Mouse (Mus musculus) embryonic fibroblast, embryonic 13.5 days (primary cell): Measurements from ENCODE around the gene Nsg1. TPM values are rescaled to one million over a fixed set of nuclear protein-coding genes. Genes with fewer than 3 reads are reported as not detected.

ENCODE experiments used
- H3K27ac ChIP-seq: 2 replicates; pipeline ENCODE4 v1.5.1; 2012; ENCODE audit warnings: low read length, control low read depth, inconsistent platforms; ENCODE audit not compliant: insufficient read depth
- H3K4me1 ChIP-seq: 2 replicates; pipeline ENCODE4 v1.6.1; 2011; ENCODE audit warnings: low read length; ENCODE audit not compliant: control insufficient read depth, insufficient read depth
- H3K4me3 ChIP-seq: 2 replicates; pipeline ENCODE4 v1.5.1; 2011; ENCODE audit warnings: mild to moderate bottlenecking, control low read depth, low read length; ENCODE audit not compliant: insufficient read depth
- CTCF ChIP-seq: IDR thresholded peaks from 2 replicates; pipeline ENCODE4 v1.5.1; 2011; ENCODE audit warnings: mild to moderate bottlenecking, control low read depth, low read length, moderate library complexity, borderline replicate concordance; ENCODE audit not compliant: insufficient read depth
- POLR2A ChIP-seq: IDR thresholded peaks from 2 replicates; pipeline ENCODE4 v1.6.1; 2011; ENCODE audit warnings: low read depth, mild to moderate bottlenecking, control low read depth, low read length, moderate library complexity
- polyA plus RNA-seq: library from polyadenylated mRNA; stranded (reverse); fragments of >200 nt; gene quantifications from 2 replicates; pipeline ENCODE4 v1.2.4, GENCODE M21; 2011; ENCODE audit warnings: low read depth; ENCODE audit not compliant: missing spikeins, insufficient read length

The Nsg1 gene
- polyA plus RNA-seq, 1 experiment = 69.4 TPM

DNA sequence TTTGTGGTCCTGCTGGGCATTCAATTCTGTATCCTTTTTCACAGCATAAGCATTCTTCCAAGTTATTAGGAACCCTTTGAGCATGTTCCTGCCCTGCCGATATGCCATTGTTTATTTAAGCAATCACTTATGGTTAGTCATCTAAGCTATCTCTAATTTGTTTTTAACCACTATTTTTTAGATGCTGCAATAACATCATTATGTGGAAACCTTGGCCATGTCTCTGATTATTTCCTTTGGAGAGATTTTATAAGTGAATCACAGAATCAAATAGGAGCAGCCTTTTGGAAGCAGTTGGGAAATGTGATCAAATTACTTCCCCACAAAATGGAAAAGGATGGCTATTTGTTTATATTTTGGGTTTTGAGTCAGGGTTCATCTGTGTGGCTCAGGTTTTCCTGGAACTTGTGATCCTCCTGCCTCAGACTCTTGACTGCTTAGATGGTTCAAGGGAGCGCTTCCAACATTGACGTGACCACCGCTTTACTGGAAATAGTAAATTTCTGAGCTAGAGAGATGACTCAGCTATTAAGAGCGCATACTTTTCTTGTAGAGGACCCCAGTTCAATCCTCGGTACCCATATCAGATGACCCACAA lies 25.1 kb upstream of the Nsg1 start:
- peaks cover 2% of the 10 kb centered on the region; the same call in 1 of the 2 replicates for H3K4me1 ChIP-seq
- H3K27ac ChIP-seq = no peak overlapping the region
- H3K4me3 ChIP-seq = no peak overlapping the region
- no peak for TF ChIP-seq CTCF
- TF ChIP-seq POLR2A = no peak

DNA sequence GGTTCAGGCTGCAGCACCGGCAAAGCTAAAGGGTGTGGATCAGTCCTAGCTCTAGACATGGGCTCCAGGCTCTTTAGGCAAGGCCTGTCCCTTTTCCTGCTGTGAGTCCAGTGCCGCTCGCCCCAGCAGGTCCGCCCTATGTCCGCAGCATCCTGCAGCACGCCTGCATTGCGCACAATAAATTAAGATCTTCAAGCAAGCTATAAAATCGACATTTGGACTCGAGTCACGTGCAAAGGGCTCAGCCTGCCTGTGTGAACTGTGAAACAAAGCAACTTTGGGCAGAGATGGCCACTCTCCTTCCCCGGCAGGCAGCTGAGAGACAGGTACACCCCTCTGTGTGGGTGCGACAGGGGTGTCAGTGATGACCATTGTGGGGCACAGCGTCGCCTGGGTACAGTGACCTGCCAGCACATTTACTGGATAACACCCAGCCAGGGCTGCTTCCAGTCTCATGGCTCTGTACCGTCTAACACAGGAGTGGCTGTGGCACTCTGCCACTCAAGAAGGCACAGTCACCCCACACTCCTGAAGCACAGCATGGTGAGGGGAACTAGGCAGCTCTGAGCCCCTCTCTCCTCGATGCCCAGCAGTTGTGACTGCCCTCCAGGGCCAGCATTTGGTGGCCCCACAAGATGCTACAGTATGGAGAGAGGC lies 14.7 kb upstream of the Nsg1 start:
- H3K27ac ChIP-seq = no peak overlapping the region
- H3K4me1 ChIP-seq = no peaks in the 10 kb centered on the region
- H3K4me3 ChIP-seq = no peak overlapping the region
- TF ChIP-seq CTCF (no peak), POLR2A (no peak)

DNA sequence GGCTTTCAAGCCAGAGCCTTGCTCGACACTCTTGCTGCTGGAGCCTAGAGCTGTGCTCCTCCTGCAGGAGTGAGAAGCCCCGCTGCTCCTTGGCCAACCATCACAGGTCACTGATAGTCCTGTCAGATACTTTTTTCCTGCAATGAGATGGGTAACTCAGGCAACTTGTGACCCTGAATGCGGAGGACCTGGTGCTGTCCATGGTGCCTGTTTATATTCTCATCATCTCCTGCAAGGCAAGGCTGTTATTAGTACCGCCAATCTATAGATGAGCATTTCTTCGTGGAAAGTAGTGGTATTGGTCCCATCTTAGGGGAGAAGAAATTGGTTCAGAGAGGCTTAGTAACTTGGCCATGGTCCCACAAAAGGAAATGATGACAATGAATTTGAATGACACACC lies 14.1 kb upstream of the Nsg1 start:
- H3K4me3 ChIP-seq = no peak overlapping the region
- H3K27ac ChIP-seq = no peak overlapping the region
- no peaks in the 10 kb centered on the region for H3K4me1 ChIP-seq
- TF ChIP-seq POLR2A (no peak), CTCF (no peak)

DNA sequence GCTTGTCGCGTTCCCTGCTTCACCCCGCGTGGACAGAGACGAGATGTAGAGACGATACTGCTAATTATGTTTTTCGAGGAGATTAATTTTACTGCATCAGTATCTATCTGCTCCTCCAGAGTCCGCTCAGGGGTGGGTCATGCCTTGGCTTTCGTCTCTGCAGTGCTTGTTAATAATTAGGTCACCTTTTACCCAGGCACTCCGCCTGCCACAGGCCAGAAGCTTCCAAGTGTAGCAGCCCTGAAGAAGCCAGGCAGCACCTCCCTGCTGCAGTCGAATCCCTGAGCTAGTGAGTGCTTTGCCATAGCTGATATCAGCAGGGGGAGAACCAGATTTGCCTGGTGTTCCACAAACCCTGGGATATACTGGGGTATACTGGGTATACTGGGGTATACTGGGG lies 8.8 kb upstream of the Nsg1 start:
- TF ChIP-seq POLR2A (no peak), CTCF (no peak)
- Histone ChIP-seq H3K27ac (no peak overlapping the region), H3K4me3 (no peak overlapping the region), H3K4me1 (no peaks in the 10 kb centered on the region)

DNA sequence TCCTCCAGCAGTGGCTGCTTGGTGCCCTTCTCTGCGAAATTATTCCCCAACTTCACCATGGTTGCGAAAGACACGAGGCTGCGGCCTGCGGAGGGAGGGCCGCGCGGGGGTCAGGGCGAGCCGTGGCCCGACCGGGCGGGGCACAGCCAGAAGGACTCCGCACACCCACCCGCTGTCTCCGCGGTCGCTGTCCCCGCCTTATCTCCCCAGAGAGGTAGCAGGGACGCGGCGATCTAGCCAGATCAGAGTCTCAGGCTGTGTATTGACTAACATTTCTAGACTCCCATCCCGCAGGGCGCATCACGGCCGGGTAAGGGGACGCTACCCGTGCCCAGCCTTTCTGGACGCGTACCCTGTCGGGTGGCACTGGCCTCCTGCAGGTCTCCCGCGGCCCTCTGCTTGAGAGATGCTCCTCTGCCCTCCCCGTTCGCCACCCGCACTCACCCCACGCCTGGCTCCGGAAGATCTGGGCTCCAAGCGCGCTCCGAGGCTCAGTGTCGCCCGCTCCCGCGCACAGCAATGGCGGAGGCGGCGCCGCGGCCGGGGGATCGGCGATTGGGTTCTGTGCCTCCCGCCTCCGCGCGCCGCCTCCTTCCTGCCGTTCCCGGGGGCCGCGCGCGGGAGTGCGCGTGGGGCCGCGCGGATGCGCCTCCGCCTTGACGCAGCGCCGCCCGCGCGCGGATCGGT lies 617 bp downstream of the Nsg1 start:
- Histone ChIP-seq H3K4me3 (peak overlapping the region; percentile 73), H3K4me1 (no peaks in the 10 kb centered on the region), H3K27ac (no peak overlapping the region)
- no peak for TF ChIP-seq CTCF
- peak; percentile 48 for TF ChIP-seq POLR2A

DNA sequence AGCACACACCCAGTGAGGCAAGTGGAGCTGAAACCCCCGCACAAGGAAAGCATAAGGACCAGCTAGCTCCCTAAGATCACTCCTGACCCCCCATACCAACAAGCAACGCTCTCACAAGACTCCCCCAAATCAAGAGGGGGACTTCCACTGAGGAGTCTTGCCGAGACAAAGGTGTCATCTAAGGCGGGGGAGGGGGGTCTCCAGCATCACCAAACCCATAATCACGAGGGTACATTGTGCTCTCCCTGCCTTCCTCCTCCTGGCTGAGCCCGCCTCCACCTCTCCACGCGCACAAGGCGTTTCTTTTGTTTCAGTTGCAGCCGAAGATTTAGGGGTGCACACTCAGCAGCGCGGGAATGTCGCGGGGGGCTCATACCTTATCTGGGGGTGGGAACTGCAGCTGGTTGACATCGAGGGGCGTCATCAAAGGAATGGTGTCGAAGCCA lies 1.2 kb downstream of the Nsg1 start:
- Histone ChIP-seq H3K27ac (no peak overlapping the region), H3K4me3 (peak overlapping the region; percentile 73), H3K4me1 (no peaks in the 10 kb centered on the region)
- TF ChIP-seq POLR2A = no peak

DNA sequence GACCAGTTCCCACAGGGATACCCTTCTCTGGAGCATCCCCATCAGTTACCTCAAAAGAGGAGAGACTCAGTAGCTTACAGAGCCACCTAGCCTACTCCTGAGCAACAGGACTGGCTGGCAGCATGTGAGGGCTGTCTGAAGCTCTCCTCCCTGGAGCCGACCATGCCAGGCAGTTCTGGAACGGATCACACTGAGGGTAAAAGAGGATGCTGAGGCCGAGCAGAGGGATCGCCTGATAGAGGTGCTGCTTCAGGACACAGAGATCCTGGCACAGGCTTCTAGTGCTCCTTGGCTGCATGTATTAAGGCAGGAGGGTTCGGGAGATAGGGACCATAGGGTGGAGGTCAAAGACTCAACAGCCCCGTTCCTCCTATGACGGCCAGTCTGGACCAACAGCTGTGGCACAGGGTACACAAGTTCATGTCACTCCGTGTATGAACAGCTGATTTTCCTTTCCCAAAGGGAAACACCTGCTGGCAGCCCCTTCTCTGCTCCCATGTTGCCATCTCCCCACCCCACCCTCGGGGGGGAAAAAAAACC lies 2.2 kb downstream of the Nsg1 start:
- H3K4me3 ChIP-seq = no peak overlapping the region
- TF ChIP-seq CTCF (no peak), POLR2A (no peak)
- H3K4me1 ChIP-seq = no peaks in the 10 kb centered on the region
- H3K27ac ChIP-seq = no peak overlapping the region

DNA sequence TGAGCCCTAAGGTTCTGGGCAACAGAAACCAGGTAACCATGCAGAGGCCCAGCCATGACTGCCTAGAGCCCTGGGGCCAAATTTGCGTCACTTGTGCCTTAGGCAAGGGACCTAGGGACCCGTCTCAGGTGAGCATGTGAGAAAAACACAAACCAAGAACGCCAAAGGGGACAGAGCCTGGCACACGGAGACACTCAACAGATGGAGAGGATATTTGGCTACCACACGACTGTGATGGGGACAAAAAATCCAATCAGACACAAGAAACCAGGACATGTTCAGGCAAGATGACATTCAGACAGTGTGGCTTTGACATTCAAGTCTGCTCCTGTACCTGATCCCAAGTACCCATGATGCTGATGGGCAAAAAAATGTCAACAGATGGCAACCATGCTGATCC lies 6.1 kb downstream of the Nsg1 start:
- Histone ChIP-seq H3K4me1 (peaks cover 12% of the 10 kb centered on the region), H3K27ac (no peak overlapping the region), H3K4me3 (no peak overlapping the region)
- no peak for TF ChIP-seq CTCF
- TF ChIP-seq POLR2A = no peak

DNA sequence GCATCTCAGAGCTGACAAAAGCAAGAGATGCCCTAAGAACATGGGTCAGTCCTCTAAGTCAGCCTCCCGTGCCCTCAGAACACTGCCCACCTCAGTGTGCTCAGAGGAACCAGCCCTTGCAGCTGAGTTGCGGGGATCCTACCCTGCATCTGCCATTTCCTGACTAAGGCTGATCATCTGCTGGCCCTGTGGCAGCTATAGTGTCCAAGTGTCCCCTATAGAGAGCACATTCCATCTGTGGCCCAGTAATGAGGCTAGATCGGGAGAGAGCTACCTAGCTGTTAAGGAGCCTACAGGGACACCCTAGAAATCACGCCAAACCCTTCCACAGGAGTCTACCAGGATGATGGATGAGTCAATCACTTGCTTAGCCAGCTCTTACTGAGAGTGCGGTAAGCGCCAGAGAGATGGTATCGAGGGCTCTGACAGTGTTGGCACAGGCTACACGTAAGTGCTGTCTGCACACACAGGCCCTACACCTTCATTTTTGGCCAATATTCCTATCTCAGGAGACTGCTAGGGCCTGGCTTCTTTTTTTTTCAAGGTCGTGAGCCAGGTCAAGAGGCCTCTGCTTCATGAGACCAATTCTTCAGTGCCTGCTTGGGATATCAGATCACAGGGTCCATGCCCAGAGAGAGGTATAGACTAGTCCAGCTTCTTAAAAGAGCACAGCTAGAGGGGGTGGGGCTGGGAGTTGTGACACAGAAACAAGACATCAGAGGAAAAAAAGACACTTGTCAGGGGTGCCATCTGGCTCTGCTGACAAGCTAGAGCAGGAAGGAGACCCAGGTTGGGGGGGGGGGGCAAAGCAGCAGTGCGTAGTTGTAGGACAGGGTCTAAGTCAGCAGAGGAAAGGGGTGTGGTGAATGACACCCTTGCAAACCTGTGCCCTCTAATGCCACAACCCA lies 7.3 kb downstream of the Nsg1 start:
- no peak overlapping the region for H3K4me3 ChIP-seq
- H3K4me1 ChIP-seq = peaks cover 12% of the 10 kb centered on the region
- TF ChIP-seq POLR2A (no peak), CTCF (no peak)
- H3K27ac ChIP-seq = no peak overlapping the region

DNA sequence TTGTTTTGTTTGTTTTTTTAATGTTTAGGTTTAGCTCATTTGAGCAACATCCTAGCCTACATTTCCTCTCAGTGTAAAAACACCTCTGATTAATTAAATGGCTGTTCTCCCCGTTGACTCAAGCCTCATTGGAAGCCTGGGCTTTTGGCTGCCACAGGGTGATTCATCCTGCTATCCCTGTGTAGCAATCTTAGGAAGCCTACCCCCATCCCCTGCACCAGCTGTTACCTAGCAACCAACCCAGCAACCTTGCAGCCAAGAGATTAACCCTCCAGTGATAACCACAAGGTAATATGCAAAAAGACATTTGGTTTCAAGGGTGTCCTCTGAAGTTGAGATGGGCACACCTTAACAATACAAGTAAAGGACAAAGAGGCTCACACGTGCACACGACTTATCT lies 8.4 kb downstream of the Nsg1 start:
- Histone ChIP-seq H3K27ac (no peak overlapping the region), H3K4me3 (no peak overlapping the region), H3K4me1 (peaks cover 12% of the 10 kb centered on the region)
- TF ChIP-seq CTCF = no peak
- TF ChIP-seq POLR2A = no peak
